Mouse (Mus musculus) E14TG2a.4 (cell line): ENCODE measurements around the gene Pde4d.

Experiments
- H3K27me3 ChIP-seq: 2 replicates; pipeline ENCODE4 v1.6.1; 2014; ENCODE audit warnings: low read length, control low read depth; ENCODE audit not compliant: insufficient read depth
- H3K36me3 ChIP-seq: 2 replicates; pipeline ENCODE4 v1.6.1; 2014; ENCODE audit warnings: low read length, control low read depth; ENCODE audit not compliant: insufficient read depth
- H3K4me1 ChIP-seq: replicated peaks from 2 replicates; pipeline ENCODE4 v1.6.1; 2014; ENCODE audit warnings: low read depth, low read length, control low read depth
- H3K4me3 ChIP-seq: replicated peaks from 2 replicates; pipeline ENCODE4 v1.5.1; 2014; ENCODE audit warnings: mild to moderate bottlenecking, low read length
- H3K9me3 ChIP-seq: 2 replicates; pipeline ENCODE4 v1.6.1; 2014; ENCODE audit warnings: low read length, control low read depth
- CTCF ChIP-seq: conservative IDR thresholded peaks from 2 replicates; pipeline ENCODE4 v1.5.1; 2014; ENCODE audit warnings: low read length
- NANOG ChIP-seq: IDR thresholded peaks from 2 replicates; pipeline ENCODE4 v1.6.1; 2014; ENCODE audit warnings: borderline replicate concordance, low read length, mixed read lengths
- POU5F1 ChIP-seq: IDR thresholded peaks from 2 replicates; pipeline ENCODE4 v1.6.1; 2014; ENCODE audit warnings: low read length, borderline replicate concordance

Pde4d gene

DNA sequence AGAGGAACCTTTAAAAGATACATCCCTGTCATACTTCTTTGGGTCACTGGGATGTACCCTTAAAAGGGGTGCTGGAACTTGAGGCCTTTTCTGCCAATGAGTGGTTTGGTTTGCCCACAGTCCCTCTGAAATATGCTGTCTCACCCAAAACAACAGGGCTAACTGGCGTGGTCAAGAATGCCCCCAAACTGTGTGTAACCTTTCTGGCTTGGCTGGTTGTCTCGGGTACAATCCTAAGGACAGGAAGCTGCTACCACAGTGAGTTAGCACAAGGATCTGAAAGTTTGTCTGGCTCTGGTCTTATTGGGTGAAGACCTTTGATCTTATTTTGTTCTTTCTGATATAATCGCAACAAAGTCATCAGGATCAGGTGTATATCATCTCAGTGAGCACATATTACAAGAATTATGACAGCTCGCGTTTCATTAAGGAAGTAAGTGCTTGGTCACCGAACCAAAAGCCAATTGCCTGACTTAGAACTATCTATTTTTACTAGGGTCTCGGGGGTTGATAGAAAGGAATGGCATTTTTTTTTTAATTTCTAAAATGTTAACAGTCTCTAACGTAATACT lies 1165.6 kb downstream of the Pde4d start:
- no peak overlapping the region for H3K4me3 ChIP-seq
- peaks cover 61% of the 10 kb centered on the region for H3K4me1 ChIP-seq
- H3K9me3 ChIP-seq: no peaks in the 10 kb centered on the region
- TF ChIP-seq NANOG (no peak), CTCF (no peak), POU5F1 (no peak)
- H3K27me3 ChIP-seq: no peaks in the 10 kb centered on the region
- no peaks in the 10 kb centered on the region for H3K36me3 ChIP-seq

DNA sequence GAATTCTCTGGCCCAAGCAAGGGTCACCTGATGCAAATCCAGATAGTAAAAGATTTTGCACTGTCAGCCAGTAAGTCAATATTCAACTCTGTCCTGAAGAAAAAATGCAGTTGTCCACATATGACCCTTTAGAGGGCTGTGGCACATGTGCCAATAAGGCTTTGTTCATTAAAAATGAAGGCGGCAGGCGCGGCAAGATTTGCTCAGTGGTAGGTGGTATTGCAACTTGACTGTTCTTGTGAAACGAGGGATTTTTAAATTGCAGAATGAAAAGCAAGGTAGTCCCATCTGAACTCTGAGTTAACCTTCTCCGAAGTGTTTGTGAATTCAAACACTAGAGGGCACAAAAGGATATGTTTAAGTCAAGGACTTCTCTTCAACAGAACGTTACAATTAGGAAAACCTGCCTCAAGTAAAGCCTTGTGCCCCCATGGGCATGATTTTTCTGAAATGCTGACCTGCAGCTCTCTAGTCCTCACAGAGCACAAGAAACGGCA lies 1166.1 kb downstream of the Pde4d start:
- TF ChIP-seq NANOG (no peak), CTCF (peak; percentile 34), POU5F1 (no peak)
- H3K4me1 ChIP-seq: peaks cover 55% of the 10 kb centered on the region
- no peaks in the 10 kb centered on the region for H3K36me3 ChIP-seq
- no peak overlapping the region for H3K4me3 ChIP-seq
- H3K27me3 ChIP-seq: no peaks in the 10 kb centered on the region
- H3K9me3 ChIP-seq: no peaks in the 10 kb centered on the region

DNA sequence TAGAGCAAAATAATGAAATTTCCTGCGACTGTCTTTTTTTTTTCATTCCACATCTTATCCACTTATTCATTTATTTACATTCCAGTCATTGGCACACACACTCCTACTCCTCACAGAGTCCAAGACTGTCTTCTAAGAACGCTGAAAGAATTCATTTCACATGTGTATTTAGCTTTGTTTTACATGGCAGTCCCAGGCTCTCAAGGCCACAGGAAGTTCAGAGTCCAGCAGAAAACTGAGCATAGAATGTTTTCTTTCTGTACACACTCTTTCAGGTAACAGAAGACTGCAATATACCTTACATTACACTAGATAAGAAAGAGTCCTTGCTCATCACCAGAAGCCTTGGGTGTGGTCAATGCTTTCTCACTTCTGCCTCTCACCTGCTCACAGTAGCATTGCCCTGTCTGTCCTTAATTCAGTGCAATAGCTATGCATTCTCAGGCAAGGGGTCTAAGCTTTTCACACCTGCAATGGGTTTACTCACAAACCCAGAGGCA lies 1169.5 kb downstream of the Pde4d start:
- peaks cover 23% of the 10 kb centered on the region for H3K4me1 ChIP-seq
- TF ChIP-seq POU5F1 (no peak), NANOG (no peak), CTCF (no peak)
- H3K27me3 ChIP-seq: no peaks in the 10 kb centered on the region
- no peaks in the 10 kb centered on the region for H3K36me3 ChIP-seq
- H3K9me3 ChIP-seq: no peaks in the 10 kb centered on the region
- H3K4me3 ChIP-seq: no peak overlapping the region

DNA sequence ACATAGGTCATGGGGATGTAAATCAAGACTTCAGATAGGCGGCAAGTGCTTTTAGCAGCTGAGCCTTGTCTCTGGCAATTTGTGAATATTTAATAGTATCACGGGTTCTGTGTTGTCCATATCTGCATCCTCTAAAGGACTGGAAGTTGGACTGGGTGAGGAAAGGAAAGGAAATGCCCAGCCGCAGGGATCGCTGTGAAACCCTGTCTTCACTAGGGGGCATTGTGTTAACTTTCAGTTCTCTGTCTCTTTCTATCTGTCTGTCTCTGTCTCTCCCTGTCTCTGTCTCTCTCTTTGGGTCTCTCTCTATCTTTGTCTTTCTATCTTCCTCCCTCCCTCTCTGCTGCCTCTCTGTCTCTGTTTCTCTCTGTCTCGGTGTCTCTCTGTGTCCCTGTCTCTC lies 1172.5 kb downstream of the Pde4d start:
- H3K36me3 ChIP-seq: no peaks in the 10 kb centered on the region
- peaks cover 27% of the 10 kb centered on the region for H3K4me1 ChIP-seq
- H3K9me3 ChIP-seq: no peaks in the 10 kb centered on the region
- H3K4me3 ChIP-seq: no peak overlapping the region
- no peaks in the 10 kb centered on the region for H3K27me3 ChIP-seq
- no peak for TF ChIP-seq NANOG
- no peak for TF ChIP-seq CTCF
- no peak for TF ChIP-seq POU5F1

DNA sequence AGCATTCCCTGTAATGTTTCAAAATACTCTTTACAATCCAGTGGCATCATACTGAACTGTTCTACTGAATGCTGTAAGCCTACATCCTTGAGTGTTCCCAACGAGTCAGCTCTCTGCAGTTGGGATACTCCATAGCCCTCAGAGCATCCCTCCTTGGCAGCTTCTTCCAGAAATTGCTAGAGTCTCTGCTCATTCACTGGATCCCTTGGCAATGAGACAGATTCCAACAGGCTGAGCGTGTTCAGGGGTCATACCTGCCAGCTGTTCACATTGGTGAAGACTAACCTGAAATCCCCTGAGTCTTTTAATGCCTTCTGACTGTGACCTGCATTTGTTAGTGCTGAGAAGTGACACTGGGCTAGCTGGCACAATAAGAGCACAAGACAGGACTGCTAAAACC lies 1173.5 kb downstream of the Pde4d start:
- Histone ChIP-seq H3K27me3 (no peaks in the 10 kb centered on the region), H3K36me3 (no peaks in the 10 kb centered on the region), H3K4me1 (peaks cover 35% of the 10 kb centered on the region), H3K4me3 (no peak overlapping the region), H3K9me3 (no peaks in the 10 kb centered on the region)
- TF ChIP-seq NANOG (no peak), POU5F1 (no peak), CTCF (no peak)

DNA sequence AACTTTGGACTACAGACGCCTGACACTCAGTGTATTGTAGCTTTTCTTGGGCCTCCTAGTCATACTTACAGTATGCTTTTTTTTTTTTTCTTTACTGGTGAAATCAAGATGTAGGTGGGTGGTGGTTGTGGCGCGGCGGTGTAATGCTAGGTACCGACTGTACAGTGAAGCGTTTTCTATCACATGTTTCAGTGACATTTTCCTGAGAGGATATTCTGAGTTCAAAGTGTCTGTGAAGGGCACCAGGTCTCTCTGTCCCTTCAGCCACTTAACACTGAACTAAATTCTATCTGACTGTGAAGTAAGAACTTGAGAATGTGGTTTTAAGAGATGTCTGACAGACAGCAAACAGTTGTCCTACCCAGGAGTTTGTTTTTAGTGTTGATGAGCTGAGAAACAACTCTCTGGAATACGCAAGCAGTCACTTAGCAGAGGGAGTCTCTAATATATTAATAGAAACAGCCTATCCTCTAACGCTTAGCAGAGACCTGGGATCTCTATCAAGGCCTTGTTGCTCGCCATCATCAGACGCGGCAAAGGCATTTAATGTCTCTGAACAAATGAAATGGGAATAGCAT lies 1175.1 kb downstream of the Pde4d start:
- Histone ChIP-seq H3K4me1 (peaks cover 46% of the 10 kb centered on the region), H3K9me3 (no peaks in the 10 kb centered on the region), H3K4me3 (peak overlapping the region; percentile 13; the same call in 1 of the 2 replicates), H3K36me3 (no peaks in the 10 kb centered on the region), H3K27me3 (no peaks in the 10 kb centered on the region)
- TF ChIP-seq CTCF: no peak
- no peak for TF ChIP-seq NANOG
- TF ChIP-seq POU5F1: no peak

DNA sequence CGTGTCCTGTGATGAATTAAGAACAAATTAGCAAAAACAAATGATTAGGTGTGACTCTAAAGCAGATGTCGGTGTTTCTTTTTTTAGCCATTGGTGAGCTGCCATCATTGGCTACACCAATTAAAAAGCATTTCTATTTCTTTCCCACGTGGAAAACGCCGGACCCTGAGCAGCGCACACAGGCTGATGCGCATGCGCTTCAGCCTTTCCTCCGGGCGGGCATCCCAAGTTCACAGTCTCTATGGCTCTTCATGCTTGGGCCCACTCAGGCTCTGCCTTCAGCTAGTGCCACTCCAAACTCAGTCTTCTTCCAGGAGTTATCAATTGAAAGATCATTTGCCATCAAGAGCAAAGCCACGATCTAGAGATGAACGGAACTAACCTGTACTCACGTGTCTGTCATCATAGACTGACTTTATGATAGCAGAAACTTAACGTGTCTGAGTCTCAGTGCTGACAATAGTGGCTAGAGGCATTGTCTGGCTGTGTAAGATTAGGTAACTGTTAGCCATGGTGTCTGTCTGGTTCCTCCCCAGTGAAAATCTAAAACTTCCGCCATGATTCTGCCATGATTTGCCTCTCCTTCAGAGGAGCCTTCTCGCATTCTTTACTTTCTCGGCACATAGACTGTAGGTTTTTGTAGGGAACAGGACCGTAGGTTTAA lies 1175.8 kb downstream of the Pde4d start:
- H3K27me3 ChIP-seq: no peaks in the 10 kb centered on the region
- TF ChIP-seq NANOG: no peak
- TF ChIP-seq POU5F1: no peak
- TF ChIP-seq CTCF: no peak
- H3K9me3 ChIP-seq: no peaks in the 10 kb centered on the region
- no peaks in the 10 kb centered on the region for H3K36me3 ChIP-seq
- peaks cover 53% of the 10 kb centered on the region for H3K4me1 ChIP-seq
- H3K4me3 ChIP-seq: peak overlapping the region; percentile 13; the same call in 1 of the 2 replicates

DNA sequence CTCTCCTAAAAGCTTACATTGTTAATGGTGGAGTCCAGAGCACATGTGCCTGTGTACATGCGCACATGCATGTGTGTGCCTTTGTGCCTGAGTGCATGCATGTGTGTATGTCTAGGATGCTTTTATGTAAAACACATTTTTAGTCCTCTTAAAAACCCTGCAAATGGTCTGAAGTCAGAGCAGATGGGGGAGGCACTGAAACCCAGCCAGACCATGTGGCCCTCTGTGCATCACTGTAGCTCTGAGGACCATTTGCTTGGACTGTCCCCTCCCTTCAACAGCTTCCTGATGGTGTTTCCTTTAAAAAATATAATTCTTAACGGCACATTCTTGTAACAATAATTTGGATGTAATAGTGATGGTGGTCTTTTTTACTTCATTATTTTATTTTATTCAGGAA lies 1177.5 kb downstream of the Pde4d start:
- peaks cover 67% of the 10 kb centered on the region for H3K4me1 ChIP-seq
- H3K9me3 ChIP-seq: no peaks in the 10 kb centered on the region
- no peaks in the 10 kb centered on the region for H3K27me3 ChIP-seq
- no peak overlapping the region for H3K4me3 ChIP-seq
- H3K36me3 ChIP-seq: no peaks in the 10 kb centered on the region
- TF ChIP-seq POU5F1 (no peak), CTCF (no peak), NANOG (no peak)
